Mouse (Mus musculus) thymus, adult 2 months (tissue): Measurements from ENCODE around the gene Dab1.

Experiments
- CTCF ChIP-seq: fragments of 200-500 bp; IDR thresholded peaks from 2 replicates; pipeline ENCODE4 v1.5.1; 2012; ENCODE audit warnings: mild to moderate bottlenecking, control low read depth, low read length, moderate library complexity, borderline replicate concordance; ENCODE audit not compliant: control insufficient read depth, poor library complexity, insufficient read depth; ENCODE audit errors: extremely low read depth
- POLR2A ChIP-seq: fragments of 200-500 bp; IDR thresholded peaks from 2 replicates; pipeline ENCODE4 v1.6.1; 2012; ENCODE audit warnings: mild to moderate bottlenecking, low read length, control low read depth, moderate library complexity; ENCODE audit not compliant: control insufficient read depth, poor library complexity, insufficient read depth; ENCODE audit errors: extremely low read depth

DNA sequence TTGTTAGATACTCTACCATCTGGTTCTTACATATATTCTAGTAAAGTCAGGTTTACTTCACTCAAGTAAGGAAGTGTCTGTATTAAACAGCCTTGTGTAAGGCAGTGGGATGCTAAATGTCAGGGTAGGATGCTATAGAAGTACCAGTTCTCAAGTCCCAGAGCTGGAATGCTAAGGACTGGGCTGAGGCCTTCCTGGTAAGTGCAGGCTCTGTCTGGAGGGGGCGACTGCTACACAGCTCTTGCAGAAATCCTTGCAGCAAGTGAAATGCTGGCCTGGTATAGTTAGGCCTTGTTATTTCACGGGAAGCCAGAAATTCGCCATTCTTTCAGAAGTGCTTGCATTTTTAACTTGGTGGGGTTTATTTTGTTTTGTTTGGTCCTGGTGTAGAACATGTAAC is 72.6 kb downstream of the Dab1 start:
- no peak for TF ChIP-seq CTCF
- no peak for TF ChIP-seq POLR2A
